Mouse (Mus musculus): Measurements from ENCODE around the gene Lrch4. TPM values are rescaled to one million over a fixed set of nuclear protein-coding genes. Genes with fewer than 3 reads are reported as not detected.

The Lrch4 gene
- polyA plus RNA-seq, 1 experiment from 2014 or later, result 39.2 TPM

Other genes starting within 250 kb of the Lrch4 start
- gene Zan, start 152.1 kb upstream of the Lrch4 start, polyA plus RNA-seq (2014; fragmentation: Nextera tagmentation; extraction: Ambion mirVana), result 1.1 and 1.5 TPM in 2 replicates
- gene Pop7, start 126.6 kb upstream of the Lrch4 start, polyA plus RNA-seq (2014; fragmentation: Nextera tagmentation; extraction: Ambion mirVana), result 51.7 and 56.2 TPM in 2 replicates
- gene Gigyf1, start 110.6 kb upstream of the Lrch4 start, polyA plus RNA-seq (2014; fragmentation: Nextera tagmentation; extraction: Ambion mirVana), result 16.0 and 16.3 TPM in 2 replicates
- 0.38 TPM in 1 of 2 replicates, not detected in the other for gene Epo, start 95.9 kb upstream of the Lrch4 start, polyA plus RNA-seq (2014; fragmentation: Nextera tagmentation; extraction: Ambion mirVana)
- gene Gnb2, start 95.6 kb upstream of the Lrch4 start, polyA plus RNA-seq (2014; fragmentation: Nextera tagmentation; extraction: Ambion mirVana), result 404 and 443 TPM in 2 replicates
- 6.7 and 7.3 TPM in 2 replicates for gene Actl6b, start 75.6 kb upstream of the Lrch4 start, polyA plus RNA-seq (2014; fragmentation: Nextera tagmentation; extraction: Ambion mirVana)
- gene Tfr2, start 59.3 kb upstream of the Lrch4 start, polyA plus RNA-seq (2014; fragmentation: Nextera tagmentation; extraction: Ambion mirVana), result 0.43 and 0.46 TPM in 2 replicates
- 32.3 and 34.2 TPM in 2 replicates for gene Mospd3, start 28.1 kb upstream of the Lrch4 start, polyA plus RNA-seq (2014; fragmentation: Nextera tagmentation; extraction: Ambion mirVana)
- 143 and 145 TPM in 2 replicates for gene Pcolce, start 15.3 kb upstream of the Lrch4 start, polyA plus RNA-seq (2014; fragmentation: Nextera tagmentation; extraction: Ambion mirVana)
- 0.14 and 0.20 TPM in 2 replicates for gene Fbxo24, start 119 bp upstream of the Lrch4 start, polyA plus RNA-seq (2014; fragmentation: Nextera tagmentation; extraction: Ambion mirVana)
- 8.1 and 10.7 TPM in 2 replicates for gene Gm20605, start 54 bp downstream of the Lrch4 start, polyA plus RNA-seq (2014; fragmentation: Nextera tagmentation; extraction: Ambion mirVana)
- gene Sap25, start 12.2 kb downstream of the Lrch4 start, polyA plus RNA-seq (2014; fragmentation: Nextera tagmentation; extraction: Ambion mirVana), result 9.8 and 9.9 TPM in 2 replicates
- gene Irs3, start 16.6 kb downstream of the Lrch4 start, polyA plus RNA-seq (2014; fragmentation: Nextera tagmentation; extraction: Ambion mirVana), result 0.17 TPM in 1 of 2 replicates, not detected in the other
- 12.9 and 13.2 TPM in 2 replicates for gene Agfg2, start 55.6 kb downstream of the Lrch4 start, polyA plus RNA-seq (2014; fragmentation: Nextera tagmentation; extraction: Ambion mirVana)
- gene Nyap1, start 112.5 kb downstream of the Lrch4 start, polyA plus RNA-seq (2014; fragmentation: Nextera tagmentation; extraction: Ambion mirVana), result 1.0 and 1.4 TPM in 2 replicates
- gene Tsc22d4, start 116.6 kb downstream of the Lrch4 start, polyA plus RNA-seq (2014; fragmentation: Nextera tagmentation; extraction: Ambion mirVana), result 118 and 132 TPM in 2 replicates
- 32.7 and 38.1 TPM in 2 replicates for gene Ppp1r35, start 149.7 kb downstream of the Lrch4 start, polyA plus RNA-seq (2014; fragmentation: Nextera tagmentation; extraction: Ambion mirVana)
- gene Mepce, start 158.5 kb downstream of the Lrch4 start, polyA plus RNA-seq (2014; fragmentation: Nextera tagmentation; extraction: Ambion mirVana), result 13.6 and 17.6 TPM in 2 replicates
- gene Zcwpw1, start 158.7 kb downstream of the Lrch4 start, polyA plus RNA-seq (2014; fragmentation: Nextera tagmentation; extraction: Ambion mirVana), result 22.3 and 23.3 TPM in 2 replicates
- 1.4 and 1.9 TPM in 2 replicates for gene Pilra, start 207.2 kb downstream of the Lrch4 start, polyA plus RNA-seq (2014; fragmentation: Nextera tagmentation; extraction: Ambion mirVana)
- 0.59 and 0.67 TPM in 2 replicates for gene Pilrb1, start 229.0 kb downstream of the Lrch4 start, polyA plus RNA-seq (2014; fragmentation: Nextera tagmentation; extraction: Ambion mirVana)
- 0.70 and 1.1 TPM in 2 replicates for gene Pilrb2, start 242.7 kb downstream of the Lrch4 start, polyA plus RNA-seq (2014; fragmentation: Nextera tagmentation; extraction: Ambion mirVana)